ENCODE assay signal across 8 mouse cellular contexts in the genomic region with DNA sequence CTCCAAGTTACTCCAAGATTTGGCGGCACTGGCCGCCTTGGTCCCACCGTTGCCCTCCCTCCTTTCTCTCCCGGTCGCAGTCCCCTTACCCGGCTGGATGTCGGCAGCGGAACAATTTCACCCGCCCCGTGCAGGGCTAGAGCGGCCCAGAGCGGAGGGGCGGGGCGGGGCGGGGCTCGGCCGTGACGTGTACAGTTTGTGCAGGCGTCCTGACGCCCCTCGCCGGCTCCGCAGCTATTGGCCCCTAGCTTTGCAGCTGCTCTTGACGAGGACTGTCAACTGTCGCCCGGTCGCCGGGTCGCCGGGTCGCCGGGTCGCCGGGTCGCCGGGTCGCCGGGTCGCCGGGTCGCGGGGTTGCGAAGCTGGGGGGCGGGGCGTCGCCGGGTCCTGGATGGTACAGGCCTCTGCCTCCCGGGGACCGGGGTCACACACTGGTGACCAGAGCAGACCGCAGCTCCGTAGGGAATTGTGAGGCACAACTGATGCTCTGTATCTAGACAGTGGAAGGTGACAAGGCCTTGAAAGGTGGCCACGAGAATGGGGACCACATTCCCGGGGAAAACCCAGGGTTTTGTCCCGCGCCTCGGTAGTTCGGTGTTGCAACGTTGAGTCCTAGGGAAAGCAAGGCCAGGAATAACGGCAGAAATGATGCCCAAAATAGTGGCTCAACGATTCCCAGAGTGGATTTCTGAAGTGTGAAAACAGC. TPM values are rescaled to one million over a fixed set of nuclear protein-coding genes. Genes with fewer than 3 reads are reported as not detected.
DNase-seq lines count a peak whose midpoint lies in the region; ATAC-seq and TF ChIP-seq lines count a peak whose summit lies in the region.

A gene (minus strand): TSS at position 311 of the 706 bp plus-strand sequence.

- peak; percentile 89 for ATAC-seq in Patski
- peak; percentile 93 for ATAC-seq in hindbrain, embryonic 14.5 days (ENCODE audit: low FRiP score)

- CTCF ChIA-PET in Patski (lab: Charles Lee): interaction anchor here (1.0 to 2.1 kb wide), 7 partner anchors 12 to 84 kb away, joined by 3 to 11 read pairs (median 4); a partner anchor contains a TSS

- WGBS in hindbrain, embryonic 14.5 days: under 1% methylated on average over 57 of the region's 60 CpGs

- H3K27ac ChIP-seq in hindbrain, embryonic 14.5 days: peak within 1 kb of the TSS; percentile 65; the same call in 1 of the 2 replicates

- POLR2A ChIA-PET in Patski (lab: Charles Lee): interaction anchor here (0.6 to 1.1 kb wide), 2 partner anchors 99 to 126 kb away, joined by 3 to 4 read pairs; a partner anchor contains a TSS

- peak within 1 kb of the TSS; percentile 81 for H3K4me2 ChIP-seq in hindbrain, embryonic 14.5 days (replicated peaks)

- peak within 1 kb of the TSS; percentile 73 for H3K4me3 ChIP-seq in hindbrain, embryonic 14.5 days (replicated peaks; ENCODE audit: low read length)

- DNase-seq in Patski (ENCODE audit: low read depth, low spot score): no peak
- DNase-seq in cerebellum, postnatal 25 days: peak; percentile 87 to 91
- peak; percentile 79 to 81 for DNase-seq in frontal cortex, postnatal 36 days (ENCODE audit: low spot score in 2 of 2)
- DNase-seq in hindbrain, embryonic 14.5 days (ENCODE audit: low spot score): peak; percentile 80
- DNase-seq in layer of hippocampus, postnatal 36 days: peak; percentile 78
- DNase-seq in lung, postnatal 25 days (ENCODE audit: low spot score): peak; percentile 81
- peak; percentile 44 for DNase-seq in retina, adult 2 months (ENCODE audit: low read depth, low spot score)
- DNase-seq in thymus, postnatal 25 days: peak; percentile 89

- peak within 1 kb of the TSS; percentile 64 for H3K9ac ChIP-seq in hindbrain, embryonic 14.5 days

- no peaks in the 10 kb centered on the region for H3K9me3 ChIP-seq in hindbrain, embryonic 14.5 days (ENCODE audit: control insufficient read depth, low read length)

- peaks cover 10% of the 10 kb centered on the region; the same call in 1 of the 2 replicates for H3K36me3 ChIP-seq in hindbrain, embryonic 14.5 days (replicated peaks; ENCODE audit: control insufficient read depth, insufficient read depth)

- peaks cover 14% of the 10 kb centered on the region for H3K4me1 ChIP-seq in hindbrain, embryonic 14.5 days (replicated peaks; ENCODE audit: control insufficient read depth, insufficient read depth, low read length)

- in situ Hi-C loops in Patski (cut with MboI; ENCODE audit: low pct_unique_long_range_greater_than_20kb): loop anchor here (5.0 kb wide), 1 partner anchor 47 kb away; a partner anchor contains a TSS

- no peak for TF ChIP-seq CTCF in Patski (IDR thresholded peaks at IDR 0.05)

- no peaks in the 10 kb centered on the region for H3K27me3 ChIP-seq in Patski
- H3K27me3 ChIP-seq in hindbrain, embryonic 14.5 days (ENCODE audit: control insufficient read depth, insufficient read depth, low read length): no peaks in the 10 kb centered on the region

RNA-seq across cellular contexts. Expression of the gene that starts here (rescaled TPM):
- polyA plus RNA-seq in Patski (2021): 15.2 TPM
- polyA plus RNA-seq in hindbrain, embryonic 14.5 days (2014; fragmentation: Nextera tagmentation; extraction: Ambion mirVana): 11.5 and 12.7 TPM in 2 replicates
- 10 to 100 TPM; 11.4 to 14.2 TPM for total RNA-seq in layer of hippocampus, postnatal 36 days (2021)
